Mouse (Mus musculus): ENCODE data around the gene Tmem179.

DNA sequence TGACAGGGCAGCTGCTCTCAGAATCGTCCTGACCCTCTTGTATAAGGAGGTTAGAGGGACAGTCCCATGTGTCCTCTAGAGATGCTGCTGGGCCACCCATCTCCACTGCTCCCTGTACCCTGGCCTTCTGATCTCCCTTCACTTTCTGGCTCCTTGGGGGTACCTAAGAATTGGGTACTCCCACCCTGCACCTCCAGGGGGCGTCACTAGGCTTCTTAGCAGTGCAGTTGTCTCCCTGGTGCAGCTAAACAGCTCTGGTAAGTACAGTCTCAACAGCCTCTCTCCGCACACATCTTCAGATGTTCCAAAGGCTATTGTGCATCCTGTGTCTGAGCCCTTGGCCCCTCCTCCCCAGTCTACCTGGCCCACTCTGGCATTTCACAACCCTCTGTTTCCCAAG is 1.6 kb downstream of the Tmem179 start:
- TF ChIP-seq MYOD1 (IDR thresholded peaks at IDR 0.05; ENCODE audit: control insufficient read depth, insufficient read length, low read depth) (no peak), CTCF (IDR thresholded peaks at IDR 0.05; ENCODE audit: control insufficient read depth, insufficient read depth, insufficient read length) (no peak), USF1 (IDR thresholded peaks at IDR 0.05; ENCODE audit: low read depth) (no peak), MAX (IDR thresholded peaks at IDR 0.05) (no peak)
